Mouse (Mus musculus): ENCODE data around the gene Ddb1.

DNA sequence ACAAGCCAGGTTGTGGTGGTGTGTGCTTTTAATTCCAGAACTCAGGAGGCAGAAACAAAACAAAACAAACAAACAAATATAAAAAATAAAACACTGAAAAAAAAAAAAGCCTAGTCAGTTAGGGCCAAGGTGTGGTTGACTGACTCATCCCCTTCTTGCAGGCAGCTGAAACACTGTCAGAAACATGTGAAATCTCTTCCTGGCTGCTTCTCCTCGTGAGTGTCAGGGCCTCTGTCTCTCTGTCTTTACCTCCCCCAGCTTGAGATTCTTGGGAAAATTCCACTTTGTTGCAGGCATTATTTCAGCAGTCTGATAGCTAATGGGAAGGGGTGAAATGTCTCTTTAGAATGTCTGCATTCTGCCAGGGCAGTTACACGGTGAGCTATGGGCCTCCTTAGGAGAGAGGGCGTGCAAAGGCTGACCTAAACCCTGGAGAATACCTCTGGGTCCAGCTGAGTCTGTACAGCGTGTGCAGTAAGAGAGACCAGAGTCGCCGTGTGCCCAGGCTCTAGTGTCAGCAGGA lies 2.8 kb upstream of the Ddb1 start:
- TF ChIP-seq CTCF (conservative IDR thresholded peaks at IDR 0.05 in 1 of 2, IDR thresholded peaks at IDR 0.05 in 1 of 2; ENCODE audit: low read depth in 2 of 2, low read length in 2 of 2) (no peak), ZNF384 (IDR thresholded peaks at IDR 0.05; ENCODE audit: low read depth, low read length) (peak; percentile 78), JUND (conservative IDR thresholded peaks at IDR 0.05; ENCODE audit: low read depth, low read length) (no peak), MEF2A (IDR thresholded peaks at IDR 0.05; ENCODE audit: borderline replicate concordance, low read depth, low read length) (no peak), MXI1 (IDR thresholded peaks at IDR 0.05; ENCODE audit: low read depth, low read length) (no peak; the same call in 1 of the 2 replicates), E2F4 (IDR thresholded peaks at IDR 0.05; ENCODE audit: insufficient replicate concordance, low read depth, low read length) (no peak), KAT2A (IDR thresholded peaks at IDR 0.05; ENCODE audit: insufficient replicate concordance, low read length) (no peak), MAFK (IDR thresholded peaks at IDR 0.05; ENCODE audit: insufficient replicate concordance, low read length) (no peak), RCOR1 (conservative IDR thresholded peaks at IDR 0.05; ENCODE audit: low read depth, low read length) (no peak), EP300 (IDR thresholded peaks at IDR 0.05; ENCODE audit: low read length) (no peak), POLR2A (IDR thresholded peaks at IDR 0.05; ENCODE audit: low read depth, low read length) (no peak), HCFC1 (IDR thresholded peaks at IDR 0.05; ENCODE audit: low read depth, low read length) (no peak), USF2 (conservative IDR thresholded peaks at IDR 0.05; ENCODE audit: low read depth, low read length) (no peak), ZC3H11A (IDR thresholded peaks at IDR 0.05; ENCODE audit: low read depth, low read length) (no peak)

Measured in CH12.LX (cell line).